Mouse (Mus musculus) myocyte (in vitro differentiated cells): ENCODE results near the gene Cpz. TPM values are rescaled to one million over a fixed set of nuclear protein-coding genes. Genes with fewer than 3 reads are reported as not detected.

Source experiments
- H3K27me3 ChIP-seq: one replicate; pipeline ENCODE4 v1.6.1; 2011; ENCODE audit not compliant: control insufficient read depth, insufficient read depth, insufficient read length
- H3K36me3 ChIP-seq: one replicate; pipeline ENCODE4 v1.6.1; 2011; ENCODE audit not compliant: control insufficient read depth, insufficient read depth
- H3K4me2 ChIP-seq: one replicate; pipeline ENCODE4 v1.6.1; 2011; ENCODE audit warnings: low read depth, control low read depth
- H3K4me3 ChIP-seq: one replicate; pipeline ENCODE4 v1.5.1; 2011; ENCODE audit warnings: mild to moderate bottlenecking, control low read depth, moderate library complexity
- H3K79me2 ChIP-seq: one replicate; pipeline ENCODE4 v1.6.1; 2011; ENCODE audit not compliant: control insufficient read depth, insufficient read depth
- H3ac ChIP-seq: one replicate; pipeline ENCODE4 v1.6.1; 2011; ENCODE audit not compliant: control insufficient read depth, insufficient read length
- CEBPB ChIP-seq: IDR thresholded peaks from 2 replicates; pipeline ENCODE4 v1.6.1; 2011; ENCODE audit warnings: mild to moderate bottlenecking, moderate library complexity; ENCODE audit not compliant: poor library complexity, insufficient read depth, severe bottlenecking
- E2F4 ChIP-seq: IDR thresholded peaks from one replicate; pipeline ENCODE4 v1.6.1; 2011; ENCODE audit warnings: mild to moderate bottlenecking, control low read depth, moderate library complexity; ENCODE audit not compliant: insufficient read depth
- MAX ChIP-seq: IDR thresholded peaks from one replicate; pipeline ENCODE4 v1.6.1; 2011; ENCODE audit warnings: low read depth, mild to moderate bottlenecking, control low read depth
- MYOD1 ChIP-seq, 3 experiments: IDR thresholded peaks; one replicate each; pipeline ENCODE4 v1.6.1; 2011; ENCODE audit warnings: control low read depth in 2 of 3, low read depth in 2 of 3, mild to moderate bottlenecking in 2 of 3, moderate library complexity in 1 of 3; ENCODE audit not compliant: insufficient read length in 2 of 3, control insufficient read depth in 1 of 3
- MYOG ChIP-seq, 3 experiments: IDR thresholded peaks; one replicate each; pipeline ENCODE4 v1.6.1; 2011; ENCODE audit warnings: control low read depth in 2 of 3, low read depth in 2 of 3, mild to moderate bottlenecking in 2 of 3; ENCODE audit not compliant: insufficient read length in 2 of 3, control insufficient read depth in 1 of 3, insufficient read depth in 1 of 3
- POLR2A ChIP-seq: IDR thresholded peaks from one replicate; pipeline ENCODE4 v1.6.1; 2011; ENCODE audit warnings: low read depth, mild to moderate bottlenecking, control low read depth, moderate library complexity; ENCODE audit not compliant: insufficient read length
- POLR2AphosphoS2 ChIP-seq: IDR thresholded peaks from one replicate; pipeline ENCODE4 v1.6.1; 2011; ENCODE audit warnings: low read depth, control low read depth; ENCODE audit not compliant: insufficient read length
- REST ChIP-seq: IDR thresholded peaks from one replicate; pipeline ENCODE4 v1.6.1; 2011; ENCODE audit warnings: mild to moderate bottlenecking, control low read depth, moderate library complexity; ENCODE audit not compliant: insufficient read depth, insufficient read length
- SRF ChIP-seq: IDR thresholded peaks from one replicate; pipeline ENCODE4 v1.6.1; 2011; ENCODE audit warnings: low read depth; ENCODE audit not compliant: control insufficient read depth, insufficient read length
- TCF12 ChIP-seq: IDR thresholded peaks from one replicate; pipeline ENCODE4 v1.6.1; 2011; ENCODE audit warnings: mild to moderate bottlenecking, control low read depth; ENCODE audit not compliant: poor library complexity, insufficient read depth, severe bottlenecking
- TCF3 ChIP-seq: IDR thresholded peaks from one replicate; pipeline ENCODE4 v1.6.1; 2011; ENCODE audit warnings: low read depth, control low read depth; ENCODE audit not compliant: insufficient read length
- USF1 ChIP-seq: IDR thresholded peaks from one replicate; pipeline ENCODE4 v1.6.1; 2011; ENCODE audit warnings: low read depth, mild to moderate bottlenecking, control low read depth, moderate library complexity
- polyA plus RNA-seq: library from polyadenylated mRNA; unstranded; fragments of >200 nt; fragmentation: generic; extraction: Trizol; gene quantifications from one replicate; pipeline ENCODE4 v1.2.1, GENCODE M21; 2012; ENCODE audit warnings: missing spikeins

The Cpz gene
- polyA plus RNA-seq, 1 experiment: 0.64 TPM

DNA sequence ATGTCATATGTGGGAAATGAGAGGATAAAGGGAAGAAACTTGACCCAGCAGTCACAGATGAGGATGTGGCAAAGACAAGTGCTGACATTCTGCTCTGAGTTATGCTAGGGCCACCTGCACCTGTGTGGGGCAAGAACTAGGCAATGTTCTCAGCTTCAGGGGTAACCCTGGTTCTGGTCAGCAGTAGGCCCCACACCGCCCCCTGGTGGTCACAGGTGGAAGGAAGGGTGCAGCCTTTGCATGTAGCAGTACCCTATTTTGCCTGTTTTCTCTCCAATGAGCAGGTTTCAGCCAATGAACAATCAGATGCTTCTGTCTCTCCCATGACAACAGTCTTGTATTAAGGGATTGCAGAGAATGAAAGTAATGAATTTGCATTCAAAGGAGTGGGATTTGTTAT, 38.0 kb upstream of the Cpz start:
- H3K36me3 ChIP-seq: peaks cover 13% of the 10 kb centered on the region
- no peaks in the 10 kb centered on the region for H3K79me2 ChIP-seq
- H3K4me2 ChIP-seq: no peak overlapping the region
- H3ac ChIP-seq: no peak overlapping the region
- no peak for TF ChIP-seq POLR2A
- no peak for TF ChIP-seq USF1
- no peak for TF ChIP-seq E2F4
- no peak for TF ChIP-seq TCF3
- TF ChIP-seq SRF: no peak
- no peak for TF ChIP-seq CEBPB
- no peak for TF ChIP-seq REST
- no peak for TF ChIP-seq POLR2AphosphoS2
- no peak for TF ChIP-seq MYOD1 (IDR thresholded peaks at IDR 0.05; ENCODE audit: control insufficient read depth in 1 of 3, insufficient read length in 2 of 3, low read depth in 2 of 3)
- no peak for TF ChIP-seq TCF12
- TF ChIP-seq MYOG (IDR thresholded peaks at IDR 0.05; ENCODE audit: control insufficient read depth in 1 of 3, insufficient read depth in 1 of 3, insufficient read length in 2 of 3, low read depth in 2 of 3): no peak
- TF ChIP-seq MAX: no peak
- H3K4me3 ChIP-seq: no peak overlapping the region
- H3K27me3 ChIP-seq: no peaks in the 10 kb centered on the region

GRCm38 (mm10) chr5:35562616-35563015, 37.1 kb upstream of the Cpz start:
- Histone ChIP-seq H3K27me3 (no peaks in the 10 kb centered on the region), H3K4me2 (no peak overlapping the region), H3K4me3 (no peak overlapping the region), H3K36me3 (peaks cover 13% of the 10 kb centered on the region), H3ac (no peak overlapping the region), H3K79me2 (no peaks in the 10 kb centered on the region)
- TF ChIP-seq SRF: no peak
- no peak for TF ChIP-seq POLR2AphosphoS2
- TF ChIP-seq USF1: no peak

DNA sequence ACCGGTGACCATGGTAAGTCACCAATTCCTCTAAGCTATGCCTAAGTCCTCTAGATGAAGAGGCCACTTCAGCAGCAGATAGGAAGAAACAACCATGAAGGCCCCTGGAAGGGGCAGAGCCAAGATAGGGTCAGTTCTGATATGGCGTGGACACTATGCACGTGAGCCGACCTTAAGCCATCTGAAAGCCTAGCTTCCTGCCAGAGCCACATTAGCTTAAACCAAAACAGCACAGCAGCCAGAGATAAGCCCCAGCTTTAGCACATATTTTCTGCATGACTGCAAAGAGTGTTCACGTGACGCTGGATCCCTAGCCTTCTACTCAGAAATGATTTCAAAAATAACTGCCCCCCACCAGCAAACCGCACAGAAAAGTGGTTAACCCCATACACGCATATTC, 33.9 kb upstream of the Cpz start:
- H3K79me2 ChIP-seq: no peaks in the 10 kb centered on the region
- no peak overlapping the region for H3K4me2 ChIP-seq
- peaks cover 17% of the 10 kb centered on the region for H3K36me3 ChIP-seq
- no peak overlapping the region for H3K4me3 ChIP-seq
- TF ChIP-seq POLR2AphosphoS2: no peak
- no peak for TF ChIP-seq E2F4
- TF ChIP-seq USF1: peak; percentile 29
- TF ChIP-seq MYOG (IDR thresholded peaks at IDR 0.05; ENCODE audit: control insufficient read depth in 1 of 3, insufficient read depth in 1 of 3, insufficient read length in 2 of 3, low read depth in 2 of 3): no peak
- H3K27me3 ChIP-seq: no peaks in the 10 kb centered on the region
- H3ac ChIP-seq: no peak overlapping the region

DNA sequence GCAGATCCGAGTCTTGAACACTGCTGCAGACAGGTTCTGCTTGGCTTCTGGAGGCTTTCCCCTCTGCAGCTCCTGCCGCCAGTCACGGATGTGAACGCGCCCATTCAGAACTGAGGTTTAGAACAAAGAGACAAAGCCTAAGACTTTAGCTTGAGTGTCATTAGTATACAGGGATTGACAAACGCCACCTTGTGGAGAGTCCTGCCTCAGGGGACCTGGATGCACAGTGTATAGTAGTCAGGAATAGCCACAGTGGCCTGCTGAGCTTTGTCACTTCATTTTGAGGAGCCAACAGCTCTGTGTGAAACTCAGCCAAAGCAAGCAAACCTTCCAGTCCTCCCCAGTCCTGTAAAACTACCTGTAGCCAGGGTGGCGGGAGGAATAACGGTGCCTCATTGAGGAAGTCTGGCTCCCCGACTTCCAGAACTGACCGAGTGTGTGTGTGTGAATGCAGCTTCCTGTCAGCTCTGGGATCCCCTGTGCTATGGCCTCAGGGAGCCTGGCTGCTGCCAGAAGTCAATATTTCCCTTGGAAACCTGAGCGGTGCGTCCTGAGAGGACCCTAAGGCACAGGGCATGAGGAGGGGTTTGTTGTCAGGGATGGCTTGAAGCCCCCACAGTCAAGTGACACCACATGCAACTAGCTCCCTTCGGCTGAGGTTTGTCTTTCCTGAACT, 32.6 kb upstream of the Cpz start:
- H3K36me3 ChIP-seq: peaks cover 17% of the 10 kb centered on the region

DNA sequence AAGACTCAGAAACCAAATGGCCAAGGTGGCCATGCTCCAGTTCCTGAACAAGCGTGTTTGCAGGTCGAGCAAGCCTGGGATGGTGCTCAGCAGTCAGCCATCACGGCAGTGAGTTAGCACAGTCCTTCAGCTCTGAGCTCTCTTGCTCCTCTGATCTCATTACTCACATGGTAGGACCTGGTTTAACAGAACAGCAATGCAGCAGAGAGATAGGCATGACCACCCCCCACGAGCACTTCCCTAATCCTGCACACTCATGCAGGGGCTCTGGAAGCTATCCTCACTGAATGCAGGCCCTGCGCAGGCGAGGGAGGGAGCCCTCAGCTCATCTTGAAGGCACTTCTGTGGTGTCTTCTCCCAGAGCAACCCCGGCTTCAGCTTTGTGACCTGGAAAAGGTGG, 30.9 kb upstream of the Cpz start:
- Histone ChIP-seq H3K4me2 (no peak overlapping the region), H3ac (no peak overlapping the region), H3K79me2 (no peaks in the 10 kb centered on the region), H3K4me3 (no peak overlapping the region), H3K36me3 (peaks cover 4% of the 10 kb centered on the region), H3K27me3 (no peaks in the 10 kb centered on the region)
- TF ChIP-seq REST (no peak), SRF (no peak), MYOG (IDR thresholded peaks at IDR 0.05; ENCODE audit: control insufficient read depth in 1 of 3, insufficient read depth in 1 of 3, insufficient read length in 2 of 3, low read depth in 2 of 3) (no peak), POLR2AphosphoS2 (no peak), USF1 (no peak), MAX (no peak), CEBPB (no peak), E2F4 (no peak), POLR2A (no peak)

More for the DNA sequence above, 32.6 kb upstream of the Cpz start:
- Histone ChIP-seq H3ac (no peak overlapping the region), H3K4me2 (no peak overlapping the region), H3K27me3 (no peaks in the 10 kb centered on the region), H3K4me3 (no peak overlapping the region), H3K79me2 (no peaks in the 10 kb centered on the region)
- TF ChIP-seq MAX: no peak
- no peak for TF ChIP-seq TCF12
- TF ChIP-seq SRF: no peak
- no peak for TF ChIP-seq MYOD1 (IDR thresholded peaks at IDR 0.05; ENCODE audit: control insufficient read depth in 1 of 3, insufficient read length in 2 of 3, low read depth in 2 of 3)
- TF ChIP-seq POLR2A: no peak
- no peak for TF ChIP-seq USF1
- TF ChIP-seq TCF3: no peak
- no peak for TF ChIP-seq REST
- TF ChIP-seq E2F4: no peak
- no peak for TF ChIP-seq POLR2AphosphoS2
- TF ChIP-seq MYOG (IDR thresholded peaks at IDR 0.05; ENCODE audit: control insufficient read depth in 1 of 3, insufficient read depth in 1 of 3, insufficient read length in 2 of 3, low read depth in 2 of 3): no peak
- TF ChIP-seq CEBPB: no peak
